Mouse (Mus musculus) bone marrow, adult 2 months (tissue): ENCODE results near the gene Gnptab. TPM values are rescaled to one million over a fixed set of nuclear protein-coding genes. Genes with fewer than 3 reads are reported as not detected.

Source experiments
- H3K27ac ChIP-seq: fragments of 200-500 bp; 2 replicates; pipeline ENCODE4 v1.5.1; 2012; ENCODE audit warnings: low read depth, mild to moderate bottlenecking, control low read depth, inconsistent platforms, low read length; ENCODE audit not compliant: control insufficient read depth, poor library complexity, insufficient read depth
- H3K4me1 ChIP-seq: fragments of 200-500 bp; 2 replicates; pipeline ENCODE4 v1.6.1; 2011; ENCODE audit warnings: low read length; ENCODE audit not compliant: control insufficient read depth, insufficient read depth
- H3K4me3 ChIP-seq: fragments of 200-500 bp; replicated peaks from 2 replicates; pipeline ENCODE3; 2011; ENCODE audit warnings: mild to moderate bottlenecking, low read depth, low read length, control low read depth; ENCODE audit not compliant: control insufficient read depth
- CTCF ChIP-seq: fragments of 200-500 bp; IDR thresholded peaks from 2 replicates; pipeline ENCODE4 v1.5.1; 2011; ENCODE audit warnings: low read length, control low read depth; ENCODE audit not compliant: control insufficient read depth, insufficient read depth
- POLR2A ChIP-seq: fragments of 200-500 bp; IDR thresholded peaks from 2 replicates; pipeline ENCODE4 v1.6.1; 2011; ENCODE audit warnings: low read depth, mild to moderate bottlenecking, control low read depth, low read length, borderline replicate concordance; ENCODE audit not compliant: control insufficient read depth
- WGBS: fragments of 180-500 bp; shearing (Covaris S2); methylation state at CpG from one replicate; pipeline ENCODE4 v1.1.7; 2018; 5-methylcytosine and 5-hydroxymethylcytosine counted together
- polyA plus RNA-seq: library from polyadenylated mRNA; stranded (reverse); fragments of >200 nt; gene quantifications from 2 replicates; pipeline ENCODE4 v1.2.4, GENCODE M21; 2011; ENCODE audit warnings: low replicate concordance; ENCODE audit not compliant: missing spikeins, insufficient read depth, insufficient read length

Gnptab gene
- 6.1 and 12.9 TPM in 2 replicates for polyA plus RNA-seq

DNA sequence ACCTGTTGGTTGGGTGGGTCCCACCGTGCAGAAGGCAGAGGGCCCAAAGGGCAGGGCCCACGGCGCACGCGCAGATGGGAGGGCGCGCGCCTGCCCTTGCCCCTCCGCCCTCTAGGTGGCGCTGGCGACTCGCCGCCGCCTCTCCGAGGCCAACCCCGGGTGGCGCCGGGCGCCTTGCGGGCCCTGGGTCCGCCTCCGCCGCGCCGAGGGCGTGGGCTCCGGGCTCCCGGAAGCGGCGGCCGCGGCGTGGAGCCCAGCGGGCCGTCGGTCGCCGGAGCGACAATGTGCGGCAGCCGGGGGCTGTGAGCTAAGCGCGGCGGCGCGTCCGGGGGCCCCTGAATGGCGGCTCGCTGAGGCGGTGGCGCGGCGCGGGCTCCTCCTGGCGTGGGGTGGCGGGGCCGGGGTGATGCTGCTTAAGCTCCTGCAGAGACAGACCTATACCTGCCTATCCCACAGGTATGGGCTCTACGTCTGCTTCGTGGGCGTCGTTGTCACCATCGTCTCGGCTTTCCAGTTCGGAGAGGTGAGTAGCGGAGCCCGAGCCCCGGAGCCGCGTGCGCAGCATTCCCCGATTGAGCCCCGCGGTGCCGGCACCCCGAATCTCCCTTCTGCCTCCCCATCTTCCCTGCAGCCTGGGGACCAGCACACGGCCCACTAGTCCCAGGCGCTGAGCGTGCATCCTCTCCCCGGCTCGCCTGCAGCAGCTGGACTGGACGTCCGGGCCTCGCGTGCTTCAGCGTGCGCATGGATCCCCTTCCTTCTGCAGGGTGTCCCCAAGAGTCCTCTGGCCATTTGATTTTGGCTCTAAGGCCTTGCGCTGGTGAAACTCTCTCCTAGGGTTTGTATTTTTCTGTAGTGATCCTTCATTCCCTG, at the start of gene Gnptab, which contains the start of gene Dram1:
Gnptab (plus strand) TSS at position 120 of the 873 bp plus-strand sequence.
Dram1 (minus strand) TSS at position 68 of the 873 bp plus-strand sequence.
- WGBS, result under 1% methylated on average over 87 of the region's 87 CpGs

GRCm38 (mm10) chr10:88330695-88331094, 48.2 kb upstream of the Gnptab start:
- 13% methylated on average over 5 of the region's 5 CpGs for WGBS
- no peak for TF ChIP-seq CTCF
- no peak for TF ChIP-seq POLR2A
- no peak overlapping the region for H3K4me3 ChIP-seq
- no peaks in the 10 kb centered on the region; the same call in 1 of the 2 replicates for H3K4me1 ChIP-seq
- H3K27ac ChIP-seq, result no peak overlapping the region

More for the DNA sequence above, at the start of gene Gnptab, which contains the start of gene Dram1:
- H3K27ac ChIP-seq, result peak within 1 kb of the TSS; percentile 46
- peaks cover 5% of the 10 kb centered on the region for H3K4me1 ChIP-seq
- peak; percentile 84 for TF ChIP-seq CTCF
- peak; percentile 20; the same call in 1 of the 2 replicates for TF ChIP-seq POLR2A
- H3K4me3 ChIP-seq, result peak within 1 kb of the TSS; percentile 92

DNA sequence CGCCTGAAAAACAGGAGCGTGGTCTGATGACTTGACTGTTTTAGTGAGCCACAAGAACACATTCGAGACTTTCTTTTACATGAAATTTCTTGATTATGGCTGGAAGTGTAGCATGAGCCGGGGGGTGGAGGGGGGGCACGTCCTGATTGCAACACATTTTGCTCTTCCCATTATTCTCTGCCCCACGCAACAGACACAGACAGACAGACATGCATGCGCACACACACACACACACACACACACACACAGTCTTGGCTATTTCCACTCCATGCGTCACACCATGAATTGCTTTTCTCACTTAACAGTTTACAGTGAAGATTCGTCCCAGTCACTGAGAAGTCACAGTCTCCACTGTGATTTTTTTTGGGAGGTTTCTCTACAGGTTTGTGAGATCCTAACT, 38.3 kb upstream of the Gnptab start:
- 41% methylated on average over 9 of the region's 9 CpGs for WGBS
- no peak overlapping the region for H3K27ac ChIP-seq
- H3K4me1 ChIP-seq, result peaks cover 5% of the 10 kb centered on the region
- no peak overlapping the region for H3K4me3 ChIP-seq
- TF ChIP-seq POLR2A (no peak), CTCF (no peak)

GRCm38 (mm10) chr10:88341368-88341767, 37.6 kb upstream of the Gnptab start:
- Histone ChIP-seq H3K4me3 (no peak overlapping the region), H3K4me1 (peaks cover 5% of the 10 kb centered on the region), H3K27ac (no peak overlapping the region)
- TF ChIP-seq POLR2A (no peak), CTCF (no peak)
- WGBS, result 83% methylated on average over 6 of the region's 6 CpGs

- TF ChIP-seq CTCF (no peak), POLR2A (no peak)
- WGBS, result 16% methylated on average over 11 of the region's 11 CpGs
- Histone ChIP-seq H3K27ac (no peak overlapping the region), H3K4me3 (no peak overlapping the region), H3K4me1 (peaks cover 2% of the 10 kb centered on the region)
These were observed 33.0 kb upstream of the Gnptab start for GRCm38 (mm10) chr10:88345899-88346401.

- no peak overlapping the region for H3K27ac ChIP-seq
- no peak overlapping the region for H3K4me3 ChIP-seq
- peaks cover 2% of the 10 kb centered on the region for H3K4me1 ChIP-seq
- TF ChIP-seq POLR2A, result no peak
- no peak for TF ChIP-seq CTCF
- WGBS, result 43% methylated on average over 12 of the region's 12 CpGs
These were observed 32.3 kb upstream of the Gnptab start for GRCm38 (mm10) chr10:88346454-88347245.

- WGBS, result 24% methylated on average over 8 of the region's 8 CpGs
- TF ChIP-seq CTCF (no peak), POLR2A (no peak)
- H3K27ac ChIP-seq, result no peak overlapping the region
- peaks cover 6% of the 10 kb centered on the region for H3K4me1 ChIP-seq
- no peak overlapping the region for H3K4me3 ChIP-seq
These were observed 29.1 kb upstream of the Gnptab start for GRCm38 (mm10) chr10:88349800-88350199.

GRCm38 (mm10) chr10:88350687-88351086, 28.2 kb upstream of the Gnptab start:
- peaks cover 6% of the 10 kb centered on the region for H3K4me1 ChIP-seq
- no peak overlapping the region for H3K4me3 ChIP-seq
- peak overlapping the region; percentile 27; the same call in 1 of the 2 replicates for H3K27ac ChIP-seq
- no peak for TF ChIP-seq CTCF
- TF ChIP-seq POLR2A, result no peak
- WGBS, result 66% methylated on average over 2 of the region's 2 CpGs
